Mouse (Mus musculus): Measurements from ENCODE around the gene Ccdc28b.

DNA sequence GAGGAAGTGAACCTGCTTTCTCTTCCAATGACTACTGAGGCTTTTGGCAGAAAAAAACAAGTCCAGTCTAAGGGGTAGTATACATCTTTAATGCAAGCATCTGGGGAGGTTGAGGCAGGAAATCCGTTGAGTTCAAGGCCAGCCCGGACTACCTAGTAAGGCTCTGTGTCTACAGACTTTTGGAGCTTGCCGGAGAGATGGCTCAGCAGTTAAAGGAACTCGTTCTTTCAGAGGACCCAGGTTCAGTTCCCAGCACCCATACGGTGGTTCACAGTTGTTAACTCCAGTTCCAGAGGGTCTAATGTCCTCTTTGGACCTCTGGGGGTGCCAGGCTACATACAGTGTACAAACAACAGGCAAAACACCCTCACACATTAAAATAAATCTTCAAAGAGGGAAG lies 5.7 kb downstream of the Ccdc28b start:
- no peak for TF ChIP-seq POLR2A (IDR thresholded peaks at IDR 0.05; ENCODE audit: borderline replicate concordance, extremely low read depth, low read depth, low read length)
- no peak for TF ChIP-seq CTCF (IDR thresholded peaks at IDR 0.05; ENCODE audit: insufficient read depth, low read length)

All from lung, adult 2 months (tissue).